Mouse (Mus musculus) neural tube, embryonic 14.5 days (tissue): ENCODE measurements around the gene Trim25. TPM values are rescaled to one million over a fixed set of nuclear protein-coding genes. Genes with fewer than 3 reads are reported as not detected.

Source experiments
- ATAC-seq: fragments of 200-750 bp; cut with Nextera tagmentation; 2 replicates; pipeline ENCODE4 v1.8.0; 2017; ENCODE audit warnings: low read depth, mild to moderate bottlenecking, moderate TSS enrichment, moderate library complexity
- H3K27ac ChIP-seq: fragments of 300-500 bp; sonication (generic); 2 replicates; pipeline ENCODE4 v1.5.1; 2014; ENCODE audit warnings: low read depth, mild to moderate bottlenecking, control low read depth, low read length, moderate library complexity, mixed read lengths
- H3K27me3 ChIP-seq: fragments of 300-500 bp; sonication (generic); 2 replicates; pipeline ENCODE4 v1.6.1; 2014; ENCODE audit warnings: low read length; ENCODE audit not compliant: control insufficient read depth, insufficient read depth
- H3K36me3 ChIP-seq: fragments of 300-500 bp; sonication (generic); 2 replicates; pipeline ENCODE4 v1.6.1; 2014; ENCODE audit warnings: low read length, mixed read lengths; ENCODE audit not compliant: control insufficient read depth, insufficient read depth
- H3K4me1 ChIP-seq: fragments of 300-500 bp; sonication (generic); 2 replicates; pipeline ENCODE4 v1.6.1; 2014; ENCODE audit warnings: low read length; ENCODE audit not compliant: control insufficient read depth, insufficient read depth
- H3K4me2 ChIP-seq: fragments of 300-500 bp; sonication (generic); 2 replicates; pipeline ENCODE4 v1.6.1; 2014; ENCODE audit warnings: mild to moderate bottlenecking, low read depth, low read length, control low read depth
- H3K4me3 ChIP-seq: fragments of 300-500 bp; sonication (generic); 2 replicates; pipeline ENCODE4 v1.5.1; 2014; ENCODE audit warnings: low read depth, low read length, control low read depth, mixed read lengths
- H3K9ac ChIP-seq: fragments of 300-500 bp; sonication (generic); replicated peaks from 2 replicates; pipeline ENCODE4 v1.6.1; 2014; ENCODE audit warnings: low read depth, mild to moderate bottlenecking, control low read depth, low read length, mixed read lengths
- H3K9me3 ChIP-seq: fragments of 300-500 bp; sonication (generic); 2 replicates; pipeline ENCODE4 v1.6.1; 2016; ENCODE audit warnings: low read length; ENCODE audit not compliant: control insufficient read depth
- WGBS: fragments of 180-500 bp; shearing (Covaris S2); extraction: QIAGEN DNeasy Blood & Tissue Kit; methylation state at CpG from one replicate; pipeline ENCODE4 v1.1.7; 2014; 5-methylcytosine and 5-hydroxymethylcytosine counted together
- polyA plus RNA-seq: library from polyadenylated mRNA; unstranded; fragments of >200 nt; fragmentation: Nextera tagmentation; extraction: Ambion mirVana; gene quantifications from 2 replicates; pipeline ENCODE4 v1.2.1, GENCODE M21; 2014

The Trim25 gene
- polyA plus RNA-seq: 3.3 and 4.7 TPM in 2 replicates

- no peaks in the 10 kb centered on the region for H3K4me1 ChIP-seq
- peak within 1 kb of the TSS; percentile 37; the same call in 1 of the 2 replicates for H3K9ac ChIP-seq
- H3K27ac ChIP-seq: no peak within 1 kb of the TSS
- 3% methylated on average over 48 of the region's 48 CpGs for WGBS
- H3K36me3 ChIP-seq: no peaks in the 10 kb centered on the region
- H3K9me3 ChIP-seq: no peaks in the 10 kb centered on the region
- H3K4me3 ChIP-seq: peak within 1 kb of the TSS; percentile 33
- peak within 1 kb of the TSS; percentile 47 for H3K4me2 ChIP-seq
- H3K27me3 ChIP-seq: peaks cover 11% of the 10 kb centered on the region; the same call in 1 of the 2 replicates
- peak; percentile 58 for ATAC-seq
Measured at GRCm38 (mm10) chr11:88998974-88999722, at the start of gene Trim25. Trim25 (plus strand) TSS chr11:88999376.

- 91% methylated on average over 8 of the region's 8 CpGs for WGBS
- 0 out of 2 replicates have a peak, but pooled peaks cover 5% of the 10 kb centered on the region for H3K4me1 ChIP-seq
- H3K36me3 ChIP-seq: no peaks in the 10 kb centered on the region
- no peaks in the 10 kb centered on the region for H3K27me3 ChIP-seq
- no peak overlapping the region for H3K4me2 ChIP-seq
- H3K27ac ChIP-seq: no peak overlapping the region
- no peaks in the 10 kb centered on the region for H3K9me3 ChIP-seq
- no peak for ATAC-seq
- H3K4me3 ChIP-seq: no peak overlapping the region
- H3K9ac ChIP-seq: no peak overlapping the region
Measured at GRCm38 (mm10) chr11:88949802-88950639, 49.2 kb upstream of the Trim25 start.

GRCm38 (mm10) chr11:88950640-88951250 lies 48.4 kb upstream of the Trim25 start:
- no peak overlapping the region for H3K9ac ChIP-seq

GRCm38 (mm10) chr11:88951576-88951975 lies 47.6 kb upstream of the Trim25 start:
- Histone ChIP-seq H3K36me3 (no peaks in the 10 kb centered on the region), H3K27ac (no peak overlapping the region), H3K9ac (no peak overlapping the region), H3K27me3 (no peaks in the 10 kb centered on the region), H3K4me3 (no peak overlapping the region), H3K4me1 (0 out of 2 replicates have a peak, but pooled peaks cover 5% of the 10 kb centered on the region), H3K4me2 (no peak overlapping the region), H3K9me3 (no peaks in the 10 kb centered on the region)
- 93% methylated on average over 2 of the region's 2 CpGs for WGBS
- no peak for ATAC-seq

More at GRCm38 (mm10) chr11:88950640-88951250, 48.4 kb upstream of the Trim25 start:
- 91% methylated on average over 13 of the region's 13 CpGs for WGBS
- H3K27ac ChIP-seq: no peak overlapping the region
- H3K4me3 ChIP-seq: no peak overlapping the region
- H3K36me3 ChIP-seq: no peaks in the 10 kb centered on the region
- H3K27me3 ChIP-seq: no peaks in the 10 kb centered on the region
- ATAC-seq: no peak
- no peak overlapping the region for H3K4me2 ChIP-seq
- H3K4me1 ChIP-seq: 0 out of 2 replicates have a peak, but pooled peaks cover 5% of the 10 kb centered on the region
- no peaks in the 10 kb centered on the region for H3K9me3 ChIP-seq

- no peak for ATAC-seq
- 0 out of 2 replicates have a peak, but pooled peaks cover 5% of the 10 kb centered on the region for H3K4me1 ChIP-seq
Measured at GRCm38 (mm10) chr11:88952117-88952516, 47.1 kb upstream of the Trim25 start.

GRCm38 (mm10) chr11:88953582-88953981 lies 45.6 kb upstream of the Trim25 start:
- H3K4me3 ChIP-seq: no peak overlapping the region
- H3K4me1 ChIP-seq: 0 out of 2 replicates have a peak, but pooled peaks cover 5% of the 10 kb centered on the region
- no peak for ATAC-seq
- 100% methylated on average over 3 of the region's 3 CpGs for WGBS
- no peaks in the 10 kb centered on the region for H3K9me3 ChIP-seq
- H3K36me3 ChIP-seq: no peaks in the 10 kb centered on the region
- H3K4me2 ChIP-seq: no peak overlapping the region
- H3K27me3 ChIP-seq: no peaks in the 10 kb centered on the region
- H3K27ac ChIP-seq: no peak overlapping the region
- no peak overlapping the region for H3K9ac ChIP-seq

More at GRCm38 (mm10) chr11:88952117-88952516, 47.1 kb upstream of the Trim25 start:
- H3K9me3 ChIP-seq: no peaks in the 10 kb centered on the region
- H3K4me3 ChIP-seq: no peak overlapping the region
- 97% methylated on average over 5 of the region's 5 CpGs for WGBS
- H3K36me3 ChIP-seq: no peaks in the 10 kb centered on the region
- H3K9ac ChIP-seq: no peak overlapping the region
- no peaks in the 10 kb centered on the region for H3K27me3 ChIP-seq
- H3K27ac ChIP-seq: no peak overlapping the region
- H3K4me2 ChIP-seq: no peak overlapping the region

- H3K27ac ChIP-seq: no peak overlapping the region
- peak overlapping the region; percentile 3 for H3K9ac ChIP-seq
- H3K27me3 ChIP-seq: no peaks in the 10 kb centered on the region
- ATAC-seq: no peak
- 0% methylated on average over 4 of the region's 4 CpGs for WGBS
- peak overlapping the region; percentile 39 for H3K4me3 ChIP-seq
- H3K36me3 ChIP-seq: no peaks in the 10 kb centered on the region
- H3K9me3 ChIP-seq: no peaks in the 10 kb centered on the region
- H3K4me2 ChIP-seq: peak overlapping the region; percentile 44
- H3K4me1 ChIP-seq: 0 out of 2 replicates have a peak, but pooled peaks cover 5% of the 10 kb centered on the region
Measured at GRCm38 (mm10) chr11:88954803-88955202, 44.4 kb upstream of the Trim25 start.

GRCm38 (mm10) chr11:88955217-88955969 lies 43.8 kb upstream of the Trim25 start, which contains the start of gene Scpep1:
Scpep1 (minus strand) TSS chr11:88955465.
- Histone ChIP-seq H3K9ac (peak within 1 kb of the TSS; percentile 3), H3K9me3 (no peaks in the 10 kb centered on the region), H3K36me3 (no peaks in the 10 kb centered on the region), H3K4me1 (0 out of 2 replicates have a peak, but pooled peaks cover 5% of the 10 kb centered on the region), H3K4me3 (peak within 1 kb of the TSS; percentile 39), H3K4me2 (peak within 1 kb of the TSS; percentile 44), H3K27ac (no peak within 1 kb of the TSS), H3K27me3 (no peaks in the 10 kb centered on the region)
- WGBS: 5% methylated on average over 34 of the region's 34 CpGs
- peak; percentile 95 for ATAC-seq
